Mouse (Mus musculus): ENCODE results near the gene H2-Q7.
"Not testable (repeated sequence)": the region's sequence is repeated elsewhere in the genome, so short reads cannot be mapped to it uniquely, and the experiment has no call there.

Gene H2-Q7

GRCm38 (mm10) chr17:35437386-35437936 lies 1.5 kb upstream of the H2-Q7 start:
- DNase-seq (ENCODE audit: low read depth) = not testable (repeated sequence)

DNA sequence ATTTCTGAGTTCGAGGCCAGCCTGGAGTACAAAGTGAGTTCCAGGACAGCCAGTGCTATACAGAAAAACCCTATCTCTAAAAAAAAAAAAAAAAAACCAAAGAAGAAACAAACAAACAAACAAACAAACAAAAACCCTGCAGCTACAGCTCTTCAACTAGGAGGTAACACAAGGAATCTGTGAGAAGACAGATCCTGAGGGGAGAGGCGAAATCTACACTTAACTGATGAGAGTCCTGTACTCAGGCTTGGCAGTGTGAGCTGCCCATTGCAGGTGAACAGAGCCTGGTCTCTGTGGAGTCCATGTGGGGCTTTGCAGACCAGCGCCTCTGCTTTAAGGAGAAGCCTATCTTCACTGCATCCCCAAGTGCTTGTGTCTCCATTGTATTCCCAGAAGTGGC lies 560 bp upstream of the H2-Q7 start:
- not testable (repeated sequence) for DNase-seq (ENCODE audit: low read depth)

- not testable (repeated sequence) for DNase-seq (ENCODE audit: low read depth)
Observed at GRCm38 (mm10) chr17:35439295-35439747, 366 bp downstream of the H2-Q7 start.

- DNase-seq (ENCODE audit: low read depth) = not testable (repeated sequence)
Observed at GRCm38 (mm10) chr17:35439925-35440645, 1.1 kb downstream of the H2-Q7 start.

DNA sequence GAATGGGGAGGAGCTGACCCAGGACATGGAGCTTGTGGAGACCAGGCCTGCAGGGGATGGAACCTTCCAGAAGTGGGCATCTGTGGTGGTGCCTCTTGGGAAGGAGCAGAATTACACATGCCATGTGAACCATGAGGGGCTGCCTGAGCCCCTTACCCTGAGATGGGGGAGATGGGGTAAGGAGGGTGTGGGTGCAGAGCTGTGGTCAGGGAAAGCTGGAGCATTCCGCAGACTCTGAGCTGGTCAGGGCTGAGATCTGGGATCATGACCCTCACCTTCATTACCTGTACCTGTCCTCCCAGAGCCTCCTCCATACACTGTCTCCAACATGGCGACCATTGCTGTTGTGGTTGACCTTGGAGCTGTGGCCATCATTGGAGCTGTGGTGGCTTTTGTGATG lies 3.4 kb downstream of the H2-Q7 start:
- not testable (repeated sequence) for DNase-seq (ENCODE audit: low read depth)

- DNase-seq (ENCODE audit: low read depth) = not testable (repeated sequence)
Observed at GRCm38 (mm10) chr17:35444510-35444909, 5.6 kb downstream of the H2-Q7 start.

GRCm38 (mm10) chr17:35458247-35458646 lies 19.3 kb downstream of the H2-Q7 start:
- not testable (repeated sequence) for DNase-seq (ENCODE audit: low read depth)

DNA sequence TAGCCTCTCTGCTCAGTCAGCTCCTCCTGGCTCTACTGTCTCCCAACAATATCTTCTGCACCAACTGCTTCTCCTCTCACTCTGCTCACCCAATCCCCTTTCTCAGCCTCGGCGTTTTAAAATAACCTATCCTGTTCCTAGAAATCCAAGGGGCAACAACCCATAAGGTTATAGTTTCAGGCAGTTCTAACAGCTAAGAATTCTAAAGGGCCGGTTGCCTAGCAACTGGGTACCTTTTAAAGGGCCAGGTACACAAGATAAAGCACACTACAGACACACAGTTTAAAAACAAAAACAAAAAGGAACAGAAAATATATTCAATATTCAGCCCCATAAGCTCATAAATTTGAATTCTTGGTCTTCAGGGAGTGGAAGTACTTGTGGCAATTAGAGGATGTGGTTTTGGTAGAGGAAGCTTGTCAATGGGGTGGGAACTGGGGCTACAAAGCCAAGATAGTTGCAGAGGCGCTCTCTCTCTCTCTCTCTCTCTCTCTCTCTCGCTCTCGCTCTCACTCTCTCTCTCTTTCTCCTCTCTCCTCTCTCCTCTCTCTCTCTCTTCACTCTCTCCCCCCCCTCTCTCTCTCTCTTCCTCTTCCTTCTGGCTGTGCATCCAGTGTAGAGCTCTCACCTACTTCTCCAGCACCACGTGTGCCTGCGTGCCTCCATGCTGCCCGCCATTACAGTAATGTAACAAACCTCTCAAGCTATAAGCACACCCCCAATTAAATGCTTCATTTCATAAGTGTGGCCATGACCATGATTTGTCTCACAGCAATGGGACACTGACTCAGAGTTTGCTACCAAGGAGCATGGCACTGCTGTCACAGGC lies 21.8 kb downstream of the H2-Q7 start:
- not testable (repeated sequence) for DNase-seq (ENCODE audit: low read depth)

DNA sequence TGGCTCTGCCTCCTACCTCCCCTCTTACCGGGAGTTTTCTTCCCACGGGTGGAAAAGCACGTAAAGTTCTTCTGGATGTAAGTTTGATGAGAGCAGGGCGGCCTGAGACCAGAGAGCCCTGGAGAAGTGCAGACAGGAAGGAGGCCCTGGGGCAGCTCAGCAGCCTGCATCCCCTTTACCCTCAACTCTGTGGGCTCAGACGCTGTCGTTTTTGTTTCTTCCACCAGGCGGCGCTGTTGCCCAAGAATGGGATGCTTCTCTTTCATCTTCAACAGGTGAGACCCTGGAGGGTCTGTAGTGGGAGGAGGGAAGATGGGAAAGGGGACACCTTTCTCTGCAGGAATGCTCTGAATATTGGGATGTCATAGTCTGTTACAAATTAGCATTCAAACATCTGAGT lies 26.7 kb downstream of the H2-Q7 start:
- DNase-seq (ENCODE audit: low read depth) = not testable (repeated sequence)

GRCm38 (mm10) chr17:35468936-35469335 lies 30.0 kb downstream of the H2-Q7 start:
- DNase-seq (ENCODE audit: low read depth) = not testable (repeated sequence)

DNA sequence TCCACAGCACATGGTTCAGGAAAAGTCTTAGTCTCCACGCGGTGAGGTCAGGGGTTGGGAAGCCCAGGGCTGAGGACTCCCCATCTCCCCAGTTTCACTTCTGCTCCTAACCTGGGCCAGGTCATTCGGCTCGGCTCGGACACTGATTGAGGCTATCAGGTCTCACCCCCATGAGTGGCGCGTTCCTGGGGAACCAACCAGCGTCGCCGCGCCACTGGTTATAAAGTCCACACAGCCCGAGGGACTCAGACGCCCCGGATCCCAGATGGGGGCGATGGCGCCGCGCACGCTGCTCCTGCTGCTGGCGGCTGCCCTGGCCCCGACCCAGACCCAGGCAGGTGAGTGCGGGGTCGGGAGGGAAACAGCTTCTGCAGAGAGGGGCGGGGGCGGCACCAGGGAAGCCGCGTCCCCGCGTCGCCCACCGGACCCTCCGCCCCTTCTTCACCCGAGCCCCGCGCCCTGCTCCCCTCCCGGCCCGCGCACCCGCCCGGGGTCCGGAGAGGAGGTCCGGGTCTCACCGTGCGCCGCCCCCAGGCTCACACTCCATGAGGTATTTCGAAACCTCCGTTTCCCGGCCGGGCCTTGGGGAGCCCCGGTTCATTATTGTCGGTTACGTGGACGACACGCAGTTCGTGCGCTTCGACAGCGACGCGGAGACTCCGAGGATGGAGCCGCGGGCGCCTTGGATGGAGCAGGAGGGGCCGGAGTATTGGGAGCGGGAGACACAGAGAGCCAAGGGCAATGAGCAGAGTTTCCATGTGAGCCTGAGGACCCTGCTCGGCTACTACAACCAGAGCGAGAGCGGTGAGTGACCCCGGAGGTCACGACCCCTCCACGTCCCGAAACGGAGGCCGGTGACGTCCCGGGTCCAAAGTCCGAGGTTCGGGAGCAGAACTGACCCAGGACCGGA lies 31.1 kb downstream of the H2-Q7 start, which contains the start of gene H2-Q10:
TSS of gene H2-Q10 (plus strand) at position 248 of the 910 bp plus-strand sequence.
- DNase-seq (ENCODE audit: low read depth) = no peak

DNA sequence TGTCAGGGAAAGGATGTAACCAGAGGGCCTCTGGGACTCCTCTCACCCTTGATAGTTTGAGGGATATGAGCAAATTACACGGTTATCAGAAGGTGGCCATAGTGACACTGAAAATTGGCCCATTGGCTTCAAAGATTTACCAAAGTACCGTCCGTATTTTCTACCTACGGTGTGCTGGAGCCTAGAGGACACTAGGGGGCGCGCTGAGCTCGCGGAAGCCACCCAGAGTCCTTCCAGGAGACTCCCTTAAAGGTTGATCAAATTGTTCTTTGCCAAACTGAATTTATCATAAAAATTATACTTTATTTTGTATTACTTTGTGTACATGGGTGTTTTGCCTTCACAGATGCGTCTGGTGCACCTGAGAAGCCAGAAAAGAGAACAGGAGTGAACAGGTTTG lies 45.1 kb downstream of the H2-Q7 start:
- peak; percentile 16 for DNase-seq (ENCODE audit: low read depth)

- DNase-seq (ENCODE audit: low read depth) = no peak
Observed at GRCm38 (mm10) chr17:35485702-35486101, 46.7 kb downstream of the H2-Q7 start.

- no peak for DNase-seq (ENCODE audit: low read depth)
Observed at GRCm38 (mm10) chr17:35486726-35487125, 47.8 kb downstream of the H2-Q7 start.

GRCm38 (mm10) chr17:35488041-35488440 lies 49.1 kb downstream of the H2-Q7 start:
- DNase-seq (ENCODE audit: low read depth) = no peak

GRCm38 (mm10) chr17:35490320-35490719 lies 51.4 kb downstream of the H2-Q7 start:
- DNase-seq (ENCODE audit: low read depth) = no peak
